Mouse (Mus musculus): ENCODE measurements around the gene Prss12. TPM values are rescaled to one million over a fixed set of nuclear protein-coding genes. Genes with fewer than 3 reads are reported as not detected.

Gene Prss12
- polyA plus RNA-seq (2012; ENCODE audit: low replicate concordance) = 0.04 TPM in 1 of 2 replicates, not detected in the other

GRCm38 (mm10) chr3:123446708-123447537, at the start of gene Prss12:
Gene Prss12 (plus strand): TSS chr3:123446913.

Other genes starting within 250 kb of the Prss12 start
- gene Synpo2, start 210.8 kb upstream of the Prss12 start, polyA plus RNA-seq (2012; ENCODE audit: low replicate concordance) = 0.28 and 0.59 TPM in 2 replicates
- 35.2 and 50.4 TPM in 2 replicates for gene Sec24d, start 179.5 kb upstream of the Prss12 start, polyA plus RNA-seq (2012; ENCODE audit: low replicate concordance)
- gene Mettl14, start 60.8 kb upstream of the Prss12 start, polyA plus RNA-seq (2012; ENCODE audit: low replicate concordance) = 4.7 and 4.9 TPM in 2 replicates
- gene Ndst3, start 243.9 kb downstream of the Prss12 start, polyA plus RNA-seq (2012; ENCODE audit: low replicate concordance) = not detected in 2 replicates